Mouse (Mus musculus): ENCODE data around the gene Heatr6. TPM values are rescaled to one million over a fixed set of nuclear protein-coding genes. Genes with fewer than 3 reads are reported as not detected.

Heatr6 gene
- polyA plus RNA-seq, 1 experiment = 16.6 TPM

GRCm38 (mm10) chr11:83746152-83746551 lies 7.3 kb upstream of the Heatr6 start:
- no peak overlapping the region for H3K27ac ChIP-seq (ENCODE audit: insufficient read depth, low read length)
- no peaks in the 10 kb centered on the region for H3K4me1 ChIP-seq (ENCODE audit: control insufficient read depth, insufficient read depth, low read length)
- no peak overlapping the region for H3K4me3 ChIP-seq (ENCODE audit: insufficient read depth, low read length)
- TF ChIP-seq CTCF (IDR thresholded peaks at IDR 0.05; ENCODE audit: extremely low read depth, insufficient read depth, low read length) = no peak
- TF ChIP-seq POLR2A (IDR thresholded peaks at IDR 0.05; ENCODE audit: extremely low read depth, insufficient read depth, low read length) = no peak

- TF ChIP-seq CTCF (IDR thresholded peaks at IDR 0.05; ENCODE audit: extremely low read depth, insufficient read depth, low read length) = no peak
- TF ChIP-seq POLR2A (IDR thresholded peaks at IDR 0.05; ENCODE audit: extremely low read depth, insufficient read depth, low read length) = no peak
- no peaks in the 10 kb centered on the region for H3K4me1 ChIP-seq (ENCODE audit: control insufficient read depth, insufficient read depth, low read length)
These were observed 6.8 kb upstream of the Heatr6 start, which contains the start of gene Wfdc21 for GRCm38 (mm10) chr11:83746681-83747080. Gene Wfdc21 (plus strand): TSS chr11:83746940.

GRCm38 (mm10) chr11:83747376-83748265 lies 5.9 kb upstream of the Heatr6 start:
- Histone ChIP-seq H3K4me1 (ENCODE audit: control insufficient read depth, insufficient read depth, low read length) (no peaks in the 10 kb centered on the region), H3K27ac (ENCODE audit: insufficient read depth, low read length) (no peak overlapping the region)
- TF ChIP-seq CTCF (IDR thresholded peaks at IDR 0.05; ENCODE audit: extremely low read depth, insufficient read depth, low read length) (no peak), POLR2A (IDR thresholded peaks at IDR 0.05; ENCODE audit: extremely low read depth, insufficient read depth, low read length) (no peak)

More at GRCm38 (mm10) chr11:83746681-83747080, 6.8 kb upstream of the Heatr6 start, which contains the start of gene Wfdc21:
- H3K27ac ChIP-seq (ENCODE audit: insufficient read depth, low read length) = no peak within 1 kb of the TSS
- no peak within 1 kb of the TSS for H3K4me3 ChIP-seq (ENCODE audit: insufficient read depth, low read length)

DNA sequence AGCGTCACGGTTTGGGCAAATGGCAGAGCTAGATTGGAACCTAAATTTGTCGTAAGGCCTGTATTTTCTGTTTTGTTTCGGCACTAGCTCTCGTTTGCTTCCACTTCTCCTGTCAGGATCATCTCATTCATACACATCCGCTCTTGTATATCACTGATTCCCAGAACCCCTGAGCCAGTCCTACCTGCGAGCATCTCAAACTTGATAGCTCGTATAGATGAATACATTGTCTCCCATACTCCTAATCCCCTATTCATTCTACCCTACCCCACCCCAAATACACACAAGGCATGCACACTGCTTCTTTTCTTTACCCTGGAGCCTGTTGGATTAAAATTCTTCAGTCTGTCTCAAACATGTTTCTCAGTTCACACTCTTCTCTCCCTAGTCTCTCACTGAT lies 731 bp downstream of the Heatr6 start:
- Histone ChIP-seq H3K4me1 (ENCODE audit: control insufficient read depth, insufficient read depth, low read length) (no peaks in the 10 kb centered on the region), H3K4me3 (ENCODE audit: insufficient read depth, low read length) (peak overlapping the region; percentile 82), H3K27ac (ENCODE audit: insufficient read depth, low read length) (peak overlapping the region; percentile 85)
- no peak for TF ChIP-seq POLR2A (IDR thresholded peaks at IDR 0.05; ENCODE audit: extremely low read depth, insufficient read depth, low read length)
- no peak for TF ChIP-seq CTCF (IDR thresholded peaks at IDR 0.05; ENCODE audit: extremely low read depth, insufficient read depth, low read length)

More at GRCm38 (mm10) chr11:83747376-83748265, 5.9 kb upstream of the Heatr6 start:
- H3K4me3 ChIP-seq (ENCODE audit: insufficient read depth, low read length) = no peak overlapping the region

- Histone ChIP-seq H3K4me1 (ENCODE audit: control insufficient read depth, insufficient read depth, low read length) (no peaks in the 10 kb centered on the region), H3K27ac (ENCODE audit: insufficient read depth, low read length) (no peak overlapping the region), H3K4me3 (ENCODE audit: insufficient read depth, low read length) (no peak overlapping the region)
- TF ChIP-seq POLR2A (IDR thresholded peaks at IDR 0.05; ENCODE audit: extremely low read depth, insufficient read depth, low read length) (no peak), CTCF (IDR thresholded peaks at IDR 0.05; ENCODE audit: extremely low read depth, insufficient read depth, low read length) (no peak)
These were observed 13.8 kb downstream of the Heatr6 start for GRCm38 (mm10) chr11:83767306-83767705.

DNA sequence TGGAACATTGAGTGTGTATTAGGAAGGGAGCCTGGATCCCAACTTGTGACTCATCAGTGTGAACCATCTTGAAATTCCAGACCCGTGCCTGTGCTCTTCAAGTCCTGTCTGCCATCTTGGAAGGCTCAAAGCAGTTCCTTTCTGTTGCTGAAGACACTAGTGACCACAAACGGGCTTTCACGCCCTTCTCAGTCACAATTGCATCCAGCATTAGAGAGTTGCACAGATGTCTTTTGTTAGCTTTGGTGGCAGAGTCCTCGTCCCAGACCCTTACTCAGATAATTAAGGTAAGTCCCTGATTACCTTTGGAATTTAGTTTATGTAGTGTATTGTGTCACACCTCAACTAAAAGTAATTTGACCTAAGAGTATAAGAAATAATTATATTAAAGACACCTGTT lies 15.5 kb downstream of the Heatr6 start:
- TF ChIP-seq POLR2A (IDR thresholded peaks at IDR 0.05; ENCODE audit: extremely low read depth, insufficient read depth, low read length) (no peak), CTCF (IDR thresholded peaks at IDR 0.05; ENCODE audit: extremely low read depth, insufficient read depth, low read length) (no peak)
- no peak overlapping the region for H3K4me3 ChIP-seq (ENCODE audit: insufficient read depth, low read length)
- H3K27ac ChIP-seq (ENCODE audit: insufficient read depth, low read length) = no peak overlapping the region
- H3K4me1 ChIP-seq (ENCODE audit: control insufficient read depth, insufficient read depth, low read length) = no peaks in the 10 kb centered on the region

GRCm38 (mm10) chr11:83771014-83771413 lies 17.5 kb downstream of the Heatr6 start:
- H3K27ac ChIP-seq (ENCODE audit: insufficient read depth, low read length) = no peak overlapping the region
- TF ChIP-seq POLR2A (IDR thresholded peaks at IDR 0.05; ENCODE audit: extremely low read depth, insufficient read depth, low read length) (no peak), CTCF (IDR thresholded peaks at IDR 0.05; ENCODE audit: extremely low read depth, insufficient read depth, low read length) (no peak)
- H3K4me1 ChIP-seq (ENCODE audit: control insufficient read depth, insufficient read depth, low read length) = no peaks in the 10 kb centered on the region
- H3K4me3 ChIP-seq (ENCODE audit: insufficient read depth, low read length) = no peak overlapping the region

GRCm38 (mm10) chr11:83772341-83772740 lies 18.8 kb downstream of the Heatr6 start:
- Histone ChIP-seq H3K4me3 (ENCODE audit: insufficient read depth, low read length) (no peak overlapping the region), H3K4me1 (ENCODE audit: control insufficient read depth, insufficient read depth, low read length) (no peaks in the 10 kb centered on the region), H3K27ac (ENCODE audit: insufficient read depth, low read length) (no peak overlapping the region)
- TF ChIP-seq CTCF (IDR thresholded peaks at IDR 0.05; ENCODE audit: extremely low read depth, insufficient read depth, low read length) = no peak
- TF ChIP-seq POLR2A (IDR thresholded peaks at IDR 0.05; ENCODE audit: extremely low read depth, insufficient read depth, low read length) = no peak

DNA sequence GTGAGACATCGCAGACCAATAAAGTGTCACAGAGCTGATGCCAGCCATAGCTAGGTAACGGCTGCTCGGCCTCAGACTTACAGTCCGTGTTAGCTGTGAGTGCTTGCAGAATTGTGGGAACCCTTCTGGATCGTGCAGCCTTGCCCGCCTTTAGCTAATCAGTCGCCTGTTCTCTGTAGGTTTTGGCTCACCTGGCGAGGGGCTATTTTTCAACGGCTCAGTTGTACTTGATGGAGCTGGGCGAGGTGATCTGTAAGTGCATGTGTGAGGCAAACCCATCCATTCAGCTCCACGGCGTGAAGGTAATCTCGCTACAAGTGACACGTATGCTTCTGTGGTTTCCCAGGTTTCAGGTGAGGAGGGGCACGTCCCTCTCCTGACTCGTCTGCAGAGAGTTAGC lies 20.2 kb downstream of the Heatr6 start:
- no peak for TF ChIP-seq POLR2A (IDR thresholded peaks at IDR 0.05; ENCODE audit: extremely low read depth, insufficient read depth, low read length)
- TF ChIP-seq CTCF (IDR thresholded peaks at IDR 0.05; ENCODE audit: extremely low read depth, insufficient read depth, low read length) = no peak

GRCm38 (mm10) chr11:83774324-83774723 lies 20.8 kb downstream of the Heatr6 start:
- Histone ChIP-seq H3K4me3 (ENCODE audit: insufficient read depth, low read length) (no peak overlapping the region), H3K4me1 (ENCODE audit: control insufficient read depth, insufficient read depth, low read length) (no peaks in the 10 kb centered on the region), H3K27ac (ENCODE audit: insufficient read depth, low read length) (no peak overlapping the region)
- TF ChIP-seq CTCF (IDR thresholded peaks at IDR 0.05; ENCODE audit: extremely low read depth, insufficient read depth, low read length) (no peak), POLR2A (IDR thresholded peaks at IDR 0.05; ENCODE audit: extremely low read depth, insufficient read depth, low read length) (no peak)

More for the DNA sequence above, 20.2 kb downstream of the Heatr6 start:
- Histone ChIP-seq H3K4me1 (ENCODE audit: control insufficient read depth, insufficient read depth, low read length) (no peaks in the 10 kb centered on the region), H3K27ac (ENCODE audit: insufficient read depth, low read length) (no peak overlapping the region), H3K4me3 (ENCODE audit: insufficient read depth, low read length) (no peak overlapping the region)
